Mouse (Mus musculus) myocyte (in vitro differentiated cells): ENCODE data around the gene Chst5.

Experiments
- MAX ChIP-seq: IDR thresholded peaks from one replicate; pipeline ENCODE4 v1.6.1; 2011; ENCODE audit warnings: low read depth, mild to moderate bottlenecking, control low read depth
- MYOG ChIP-seq, 3 experiments: IDR thresholded peaks; one replicate each; pipeline ENCODE4 v1.6.1; 2011; ENCODE audit warnings: control low read depth in 2 of 3, low read depth in 2 of 3, mild to moderate bottlenecking in 2 of 3; ENCODE audit not compliant: insufficient read length in 2 of 3, control insufficient read depth in 1 of 3, insufficient read depth in 1 of 3
- POLR2A ChIP-seq: IDR thresholded peaks from one replicate; pipeline ENCODE4 v1.6.1; 2011; ENCODE audit warnings: low read depth, mild to moderate bottlenecking, control low read depth, moderate library complexity; ENCODE audit not compliant: insufficient read length

- TF ChIP-seq MYOG (IDR thresholded peaks at IDR 0.05; ENCODE audit: control insufficient read depth in 1 of 3, insufficient read depth in 1 of 3, insufficient read length in 2 of 3, low read depth in 2 of 3): no peak
- peak; percentile 37 for TF ChIP-seq POLR2A
- no peak for TF ChIP-seq MAX
These were observed 23.3 kb upstream of the Chst5 start, which contains the start of gene Tmem231 for GRCm38 (mm10) chr8:111933348-111934076.
